Mouse (Mus musculus) urinary bladder, postnatal 25 days (tissue): ENCODE data around the gene H2-D1.
"Not testable (repeated sequence)": the region's sequence is repeated elsewhere in the genome, so short reads cannot be mapped to it uniquely, and the experiment has no call there.

Experiments used
- DNase-seq: peaks from one replicate; pipeline ENCODE4 v3.0.0; 2022; ENCODE audit warnings: low spot score

The H2-D1 gene

GRCm38 (mm10) chr17:35262664-35263522 is at the start of gene H2-D1:
TSS of gene H2-D1 (plus strand) at chr17:35262730.
- DNase-seq, result peak; percentile 100

GRCm38 (mm10) chr17:35213071-35213470 is 49.5 kb upstream of the H2-D1 start:
- no peak for DNase-seq

DNA sequence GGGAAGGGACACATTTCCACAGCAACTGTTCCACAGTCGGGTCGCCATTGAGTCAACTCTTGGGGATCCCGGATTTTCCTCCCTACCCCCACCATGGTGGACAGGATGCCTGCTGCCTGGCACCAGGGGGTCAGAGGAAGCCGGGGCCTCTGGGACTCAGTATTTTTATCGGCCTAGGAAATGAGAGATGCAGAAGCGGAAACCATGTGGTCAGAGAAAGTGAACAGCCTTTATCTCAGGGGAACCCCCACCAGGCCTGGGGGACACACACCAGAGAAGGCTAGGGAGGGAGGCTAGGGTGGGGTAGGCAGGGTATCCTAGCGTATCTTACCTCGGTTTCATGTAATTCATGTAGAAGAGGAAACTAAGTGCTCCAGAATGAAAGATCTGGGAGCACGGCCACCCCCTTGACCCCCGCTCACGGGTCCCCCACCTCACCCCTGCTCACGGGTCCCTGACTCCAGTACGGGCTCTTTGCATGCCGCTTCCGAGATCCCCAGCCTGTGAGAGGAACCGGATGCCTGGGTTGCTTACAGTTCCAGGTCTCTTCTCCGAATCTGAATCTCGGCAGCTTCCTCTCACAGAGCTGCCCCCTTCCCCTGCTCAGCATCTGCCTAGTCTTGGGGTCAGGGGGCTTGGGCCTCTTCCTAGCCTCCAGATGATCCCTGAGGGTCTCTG is 43.9 kb upstream of the H2-D1 start:
- no peak for DNase-seq

- DNase-seq, result no peak
Observed at GRCm38 (mm10) chr17:35219601-35220041, 42.9 kb upstream of the H2-D1 start.

GRCm38 (mm10) chr17:35220156-35220952 is 42.2 kb upstream of the H2-D1 start, which contains the start of gene Gm16181:
TSS of gene Gm16181 (plus strand) at chr17:35220834.
- no peak for DNase-seq

GRCm38 (mm10) chr17:35222299-35222698 is 40.2 kb upstream of the H2-D1 start:
- no peak for DNase-seq

DNA sequence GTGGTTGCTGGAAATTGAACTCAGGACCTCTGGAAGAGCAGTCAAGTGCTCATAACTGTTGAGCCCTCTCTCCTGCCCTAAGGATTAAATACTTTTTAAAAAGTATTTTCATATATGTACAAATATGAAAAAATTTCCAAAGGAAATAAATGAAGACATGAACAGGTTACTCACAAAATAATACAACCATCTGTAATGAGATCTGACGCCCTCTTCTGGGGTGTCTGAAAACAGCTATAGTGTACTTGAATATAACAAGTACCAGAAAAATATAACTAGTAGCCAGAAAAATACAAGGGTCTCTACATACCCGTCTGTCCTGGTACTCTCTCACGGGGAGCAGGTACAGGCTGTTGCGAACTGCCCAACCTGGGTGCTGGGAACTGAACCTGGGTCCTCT is 37.9 kb upstream of the H2-D1 start:
- DNase-seq, result no peak

- no peak for DNase-seq
Observed at GRCm38 (mm10) chr17:35225456-35225855, 37.1 kb upstream of the H2-D1 start.

- DNase-seq, result no peak
Observed at GRCm38 (mm10) chr17:35226561-35227046, 35.9 kb upstream of the H2-D1 start.

DNA sequence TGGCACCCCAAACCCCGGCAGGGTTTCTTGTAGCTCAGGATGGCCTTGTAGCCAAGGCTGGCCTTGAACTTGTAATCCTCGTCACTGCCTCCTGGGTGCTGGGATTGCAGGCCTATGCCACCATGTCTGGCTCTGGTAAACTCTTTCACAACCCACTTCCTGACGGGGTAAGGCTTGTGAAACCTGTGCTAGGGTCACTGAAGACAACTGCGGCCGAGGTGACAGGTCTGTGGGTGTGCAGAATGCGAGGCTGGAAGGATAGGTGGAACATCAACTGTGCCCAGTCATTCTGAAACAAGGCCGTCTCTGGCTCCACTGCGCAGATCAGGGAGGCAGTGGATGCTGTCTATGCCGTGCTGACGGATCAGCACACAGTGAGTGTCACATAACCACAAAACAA is 31.5 kb upstream of the H2-D1 start:
- no peak for DNase-seq

- DNase-seq, result peak; percentile 88
Observed at GRCm38 (mm10) chr17:35232043-35232442, 30.5 kb upstream of the H2-D1 start.

- no peak for DNase-seq
Observed at GRCm38 (mm10) chr17:35232659-35233058, 29.9 kb upstream of the H2-D1 start.

DNA sequence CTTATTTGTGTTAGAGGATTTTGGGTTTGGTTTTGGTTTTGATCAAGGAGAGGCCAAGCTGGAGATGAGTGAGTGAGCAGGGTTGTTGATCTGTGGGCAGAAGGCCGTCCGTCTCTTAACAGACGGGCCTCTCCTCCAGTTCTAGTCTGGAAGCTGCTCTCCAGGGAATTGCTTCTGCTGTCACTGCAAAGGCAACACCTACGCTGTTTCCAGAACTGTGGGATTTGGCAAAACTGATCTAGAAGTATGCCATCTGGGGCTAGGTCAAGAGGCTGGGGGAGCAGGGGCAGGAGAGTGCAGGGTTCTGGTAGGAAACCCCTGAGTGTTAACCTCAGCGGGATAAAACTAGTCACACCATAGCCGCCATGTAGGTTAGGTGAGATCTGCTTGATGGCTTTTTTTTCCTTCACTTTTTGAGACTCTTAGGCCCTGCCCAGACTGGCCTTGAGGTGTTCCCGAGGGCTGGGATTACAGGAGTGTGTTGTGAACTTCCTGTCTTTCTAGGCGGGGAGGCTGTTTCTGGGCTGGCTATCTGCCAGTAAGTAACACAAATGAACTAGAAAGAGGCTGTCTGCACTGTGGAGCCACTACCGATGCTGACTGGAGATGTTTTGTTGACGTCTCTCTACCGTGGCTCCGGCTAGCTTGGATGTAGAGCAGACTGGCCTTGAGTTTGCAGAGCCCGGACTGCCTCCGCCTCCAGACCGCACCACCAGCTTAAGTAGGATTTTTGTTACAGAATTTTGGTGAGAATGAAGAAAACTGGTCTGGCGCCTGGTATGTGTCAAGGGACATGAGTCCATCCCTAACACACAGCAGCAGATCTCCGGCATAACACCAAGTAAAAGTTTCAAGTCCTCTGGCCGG is 29.2 kb upstream of the H2-D1 start, which contains the start of gene Atp6v1g2:
Gene Atp6v1g2, plus strand, starts transcription at position 547 of the 867 bp plus-strand sequence.
- no peak for DNase-seq

DNA sequence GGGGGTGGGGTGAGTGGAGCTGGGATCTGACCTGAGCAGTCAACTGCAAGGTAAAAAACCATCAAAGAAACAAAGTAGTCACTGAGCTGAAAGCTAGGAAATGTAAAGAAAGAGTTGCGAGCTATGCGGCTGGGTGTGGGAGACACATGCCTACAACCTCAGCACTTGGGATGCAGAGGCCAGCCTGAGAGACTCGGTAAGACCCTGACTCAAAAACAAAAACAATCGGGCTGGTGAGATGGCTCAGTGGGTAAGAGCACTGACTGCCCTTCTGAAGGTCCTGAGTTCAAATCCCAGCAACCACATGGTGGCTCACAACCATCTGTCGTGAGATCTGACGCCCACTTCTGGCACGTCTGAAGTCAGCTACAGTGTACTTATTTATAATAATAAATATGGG is 28.4 kb upstream of the H2-D1 start:
- not testable (repeated sequence) for DNase-seq

DNA sequence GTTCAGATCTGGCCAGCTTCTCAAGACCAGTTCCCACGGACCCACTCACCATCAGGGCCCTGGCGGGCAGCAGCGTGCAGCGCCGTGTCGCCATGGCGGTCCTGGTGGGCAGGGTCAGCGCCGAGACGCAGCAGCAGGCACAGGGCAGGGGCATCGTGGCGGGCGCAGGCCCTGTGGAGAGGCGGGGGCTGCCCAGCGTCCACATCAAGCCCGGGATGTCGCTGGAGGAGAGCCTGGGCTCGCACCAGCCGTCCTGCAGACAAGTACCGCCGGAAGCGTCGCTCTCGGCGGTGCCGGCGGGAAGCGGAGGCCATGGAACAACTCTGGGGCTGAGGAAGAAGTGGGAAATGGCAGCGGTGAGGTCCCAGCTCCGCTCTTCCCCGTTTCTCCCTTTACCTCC is 27.6 kb upstream of the H2-D1 start:
- no peak for DNase-seq

- DNase-seq, result peak; percentile 75
Observed at GRCm38 (mm10) chr17:35235614-35236389, 26.7 kb upstream of the H2-D1 start, which contains the start of gene Nfkbil1. TSS of gene Nfkbil1 (minus strand) at chr17:35235792.

- peak; percentile 98 for DNase-seq
Observed at GRCm38 (mm10) chr17:35236390-35236746, 26.2 kb upstream of the H2-D1 start.

DNA sequence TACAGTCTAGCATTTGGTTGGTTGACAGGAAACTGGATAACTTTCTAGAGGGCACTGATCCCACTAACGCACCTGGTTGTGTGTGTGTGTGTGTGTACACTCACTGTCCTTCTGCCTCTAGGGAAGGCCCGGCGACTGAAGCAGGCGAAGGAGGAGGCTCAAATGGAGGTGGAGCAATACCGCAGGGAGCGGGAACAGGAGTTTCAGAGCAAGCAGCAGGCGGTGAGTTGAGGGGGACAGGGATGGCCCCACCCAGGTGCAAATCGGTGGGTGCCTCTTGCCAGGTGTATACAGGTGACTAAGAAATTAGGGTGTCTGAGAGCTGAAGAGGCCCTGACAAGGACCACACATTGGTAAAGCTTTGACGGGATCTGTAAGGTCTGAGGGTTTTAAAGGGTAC is 25.5 kb upstream of the H2-D1 start:
- no peak for DNase-seq

DNA sequence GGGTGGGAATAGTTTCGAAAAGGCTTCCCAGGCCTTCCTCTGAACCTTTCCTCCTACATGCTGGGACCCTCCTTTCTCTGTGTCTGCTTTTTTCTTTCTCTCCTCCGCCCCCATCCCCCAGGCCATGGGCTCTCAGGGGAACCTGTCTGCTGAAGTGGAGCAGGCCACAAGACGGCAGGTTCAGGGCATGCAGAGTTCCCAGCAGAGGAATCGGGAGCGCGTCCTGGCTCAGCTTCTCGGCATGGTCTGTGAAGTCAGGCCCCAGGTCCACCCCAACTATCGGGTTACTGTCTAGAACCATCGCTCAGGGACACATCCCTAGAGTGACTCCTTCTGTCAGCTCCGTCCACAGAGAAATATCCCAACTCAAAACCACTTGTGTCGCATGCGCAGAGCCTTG is 25.0 kb upstream of the H2-D1 start:
- DNase-seq, result no peak

DNA sequence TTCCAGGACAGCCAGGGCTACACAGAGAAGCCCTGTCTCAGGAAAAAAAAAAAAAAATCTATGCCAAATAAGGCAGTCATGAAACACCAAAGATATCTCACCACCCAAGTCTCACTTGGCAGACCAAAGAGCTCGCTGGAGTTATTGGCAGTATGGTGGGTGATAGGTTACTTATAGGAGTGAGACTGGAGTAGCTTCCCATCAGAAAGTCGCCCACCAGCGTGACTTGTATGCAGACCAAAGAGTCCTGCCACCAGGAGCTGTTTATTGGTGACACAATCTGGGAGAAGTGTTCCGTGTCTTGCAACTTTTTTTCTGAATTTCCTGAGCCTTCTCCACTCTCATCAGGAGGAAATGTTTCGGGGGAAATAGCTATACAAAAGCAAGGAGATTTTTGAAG is 22.8 kb upstream of the H2-D1 start:
- DNase-seq, result no peak
